Mouse (Mus musculus) testis, adult 2 months (tissue): ENCODE data around the gene Pla2g4d. TPM values are rescaled to one million over a fixed set of nuclear protein-coding genes. Genes with fewer than 3 reads are reported as not detected.
A peak's percentile ranks its signal among the peaks of the same experiment; 100 is the strongest.

Source experiments
- H3K27ac ChIP-seq: fragments of 200-500 bp; 2 replicates; pipeline ENCODE4 v1.5.1; 2012; ENCODE audit warnings: low read depth, low read length; ENCODE audit not compliant: control insufficient read depth, insufficient read depth
- H3K27me3 ChIP-seq: fragments of 200-500 bp; 2 replicates; pipeline ENCODE4 v1.6.1; 2012; ENCODE audit warnings: mild to moderate bottlenecking, low read length, moderate library complexity; ENCODE audit not compliant: control insufficient read depth, insufficient read depth
- H3K36me3 ChIP-seq: fragments of 200-500 bp; 2 replicates; pipeline ENCODE4 v1.6.1; 2012; ENCODE audit warnings: mild to moderate bottlenecking, low read length; ENCODE audit not compliant: control insufficient read depth, insufficient read depth
- H3K4me1 ChIP-seq: fragments of 200-500 bp; 2 replicates; pipeline ENCODE4 v1.6.1; 2012; ENCODE audit warnings: low read length; ENCODE audit not compliant: control insufficient read depth, insufficient read depth
- H3K4me3 ChIP-seq: fragments of 200-500 bp; 2 replicates; pipeline ENCODE4 v1.5.1; 2012; ENCODE audit warnings: low read depth, mild to moderate bottlenecking, low read length, moderate library complexity, mixed read lengths; ENCODE audit not compliant: control insufficient read depth
- CTCF ChIP-seq: fragments of 200-500 bp; IDR thresholded peaks from 2 replicates; pipeline ENCODE4 v1.5.1; 2012; ENCODE audit warnings: low read depth, mild to moderate bottlenecking, inconsistent platforms, low read length, moderate library complexity; ENCODE audit not compliant: control insufficient read depth, insufficient read depth, insufficient replicate concordance
- POLR2A ChIP-seq: fragments of 200-500 bp; IDR thresholded peaks from 2 replicates; pipeline ENCODE4 v1.6.1; 2012; ENCODE audit warnings: low read depth, mild to moderate bottlenecking, inconsistent platforms, low read length, moderate library complexity; ENCODE audit not compliant: control insufficient read depth
- polyA plus RNA-seq: library from polyadenylated mRNA; depleted of rRNA; stranded (reverse); fragments of >200 nt; gene quantifications from 2 replicates; pipeline ENCODE4 v1.2.3, GENCODE M21; 2012

Gene Pla2g4d
- polyA plus RNA-seq, 1 experiment = 5.8 TPM

- H3K4me3 ChIP-seq = no peak overlapping the region
- H3K27me3 ChIP-seq = no peaks in the 10 kb centered on the region
- no peaks in the 10 kb centered on the region for H3K36me3 ChIP-seq
- H3K4me1 ChIP-seq = no peaks in the 10 kb centered on the region
- no peak overlapping the region for H3K27ac ChIP-seq
- TF ChIP-seq POLR2A (no peak), CTCF (no peak)
These were observed 26.1 kb downstream of the Pla2g4d start for GRCm38 (mm10) chr2:120262876-120263275.

- Histone ChIP-seq H3K4me3 (no peak overlapping the region), H3K4me1 (no peaks in the 10 kb centered on the region), H3K27me3 (no peaks in the 10 kb centered on the region), H3K36me3 (no peaks in the 10 kb centered on the region), H3K27ac (no peak overlapping the region)
- TF ChIP-seq CTCF (no peak), POLR2A (no peak)
These were observed 27.7 kb downstream of the Pla2g4d start for GRCm38 (mm10) chr2:120261346-120261745.

GRCm38 (mm10) chr2:120256259-120256658 is 32.7 kb downstream of the Pla2g4d start:
- Histone ChIP-seq H3K36me3 (no peaks in the 10 kb centered on the region), H3K27me3 (no peaks in the 10 kb centered on the region), H3K4me3 (no peak overlapping the region), H3K27ac (no peak overlapping the region), H3K4me1 (no peaks in the 10 kb centered on the region)
- TF ChIP-seq POLR2A = no peak
- TF ChIP-seq CTCF = no peak

GRCm38 (mm10) chr2:120252644-120253043 is 36.4 kb downstream of the Pla2g4d start:
- Histone ChIP-seq H3K27me3 (no peaks in the 10 kb centered on the region), H3K27ac (no peak overlapping the region), H3K36me3 (no peaks in the 10 kb centered on the region), H3K4me1 (no peaks in the 10 kb centered on the region), H3K4me3 (no peak overlapping the region)
- TF ChIP-seq CTCF (no peak), POLR2A (no peak)

- H3K4me3 ChIP-seq = peak overlapping the region; percentile 39; the same call in 1 of the 2 replicates
- no peaks in the 10 kb centered on the region; the same call in 1 of the 2 replicates for H3K4me1 ChIP-seq
- H3K36me3 ChIP-seq = no peaks in the 10 kb centered on the region
- TF ChIP-seq CTCF (no peak; the same call in 1 of the 2 replicates), POLR2A (no peak)
- H3K27me3 ChIP-seq = no peaks in the 10 kb centered on the region
- no peak overlapping the region for H3K27ac ChIP-seq
These were observed 43.5 kb downstream of the Pla2g4d start for GRCm38 (mm10) chr2:120245421-120246016.

GRCm38 (mm10) chr2:120244679-120245420 is 44.1 kb downstream of the Pla2g4d start, which contains the start of gene Pla2g4e:
Gene Pla2g4e (minus strand): TSS chr2:120245335.
- Histone ChIP-seq H3K4me3 (peak within 1 kb of the TSS; percentile 39), H3K36me3 (no peaks in the 10 kb centered on the region), H3K27ac (no peak within 1 kb of the TSS), H3K4me1 (no peaks in the 10 kb centered on the region; the same call in 1 of the 2 replicates), H3K27me3 (no peaks in the 10 kb centered on the region)
- TF ChIP-seq CTCF (no peak), POLR2A (no peak)

GRCm38 (mm10) chr2:120243995-120244394 is 45.0 kb downstream of the Pla2g4d start:
- no peak overlapping the region for H3K27ac ChIP-seq
- no peaks in the 10 kb centered on the region; the same call in 1 of the 2 replicates for H3K4me1 ChIP-seq
- no peak for TF ChIP-seq POLR2A
- no peak for TF ChIP-seq CTCF
- H3K36me3 ChIP-seq = no peaks in the 10 kb centered on the region
- H3K27me3 ChIP-seq = no peaks in the 10 kb centered on the region
- no peak overlapping the region for H3K4me3 ChIP-seq
